Mouse (Mus musculus) lung, embryonic 14.5 days (tissue): Measurements from ENCODE around the gene Arsb. TPM values are rescaled to one million over a fixed set of nuclear protein-coding genes. Genes with fewer than 3 reads are reported as not detected.
A peak's percentile ranks its signal among the peaks of the same experiment; 100 is the strongest.

Source experiments
- ATAC-seq: fragments of 200-750 bp; cut with Nextera tagmentation; 2 replicates; pipeline ENCODE4 v1.8.0; 2017; ENCODE audit warnings: mild to moderate bottlenecking, moderate TSS enrichment, moderate library complexity; ENCODE audit not compliant: insufficient read depth
- DNase-seq: peaks from one replicate; pipeline ENCODE4 v3.0.0-alpha.2; 2015
- H3K27ac ChIP-seq: fragments of 300-500 bp; sonication (generic); 2 replicates; pipeline ENCODE4 v1.5.1; 2014; ENCODE audit warnings: low read depth, mild to moderate bottlenecking, moderate library complexity
- H3K27me3 ChIP-seq: fragments of 300-500 bp; sonication (generic); 2 replicates; pipeline ENCODE4 v1.6.1; 2014; ENCODE audit warnings: low read length, control low read depth; ENCODE audit not compliant: insufficient read depth
- H3K36me3 ChIP-seq: fragments of 300-500 bp; sonication (generic); 2 replicates; pipeline ENCODE4 v1.6.1; 2014; ENCODE audit warnings: control low read depth; ENCODE audit not compliant: insufficient read depth
- H3K4me1 ChIP-seq: fragments of 300-500 bp; sonication (generic); 2 replicates; pipeline ENCODE4 v1.6.1; 2014; ENCODE audit warnings: antibody characterized with exemption, control low read depth; ENCODE audit not compliant: insufficient read depth
- H3K4me2 ChIP-seq: fragments of 300-500 bp; sonication (generic); 2 replicates; pipeline ENCODE4 v1.6.1; 2014; ENCODE audit warnings: mild to moderate bottlenecking
- H3K4me3 ChIP-seq: fragments of 300-500 bp; sonication (generic); 2 replicates; pipeline ENCODE4 v1.5.1; 2014; ENCODE audit warnings: low read depth, low read length
- H3K9ac ChIP-seq: fragments of 300-500 bp; sonication (generic); 2 replicates; pipeline ENCODE4 v1.6.1; 2014
- H3K9me3 ChIP-seq: fragments of 300-500 bp; sonication (generic); 2 replicates; pipeline ENCODE4 v1.6.1; 2016; ENCODE audit warnings: low read depth, low read length, control low read depth
- CTCF ChIP-seq: IDR thresholded peaks from 2 replicates; pipeline ENCODE4 v1.5.1; 2016; ENCODE audit warnings: antibody characterized with exemption, low read depth
- whole genome bisulfite sequencing: fragments of 180-500 bp; shearing (Covaris S2); extraction: QIAGEN DNeasy Blood & Tissue Kit; methylation state at CpG from one replicate; pipeline ENCODE4 v1.1.7; 2014; 5-methylcytosine and 5-hydroxymethylcytosine counted together
- polyA plus RNA-seq: library from polyadenylated mRNA; unstranded; fragments of >200 nt; fragmentation: Nextera tagmentation; extraction: Ambion mirVana; gene quantifications from 2 replicates; pipeline ENCODE4 v1.2.1, GENCODE M21; 2014

Gene Arsb
- polyA plus RNA-seq, 1 experiment from 2014 or later, result 20.3 TPM

GRCm38 (mm10) chr13:93911037-93911436 lies 139.6 kb downstream of the Arsb start:
- no peaks in the 10 kb centered on the region for H3K27me3 ChIP-seq
- no peaks in the 10 kb centered on the region for H3K9me3 ChIP-seq
- no peak overlapping the region for H3K4me3 ChIP-seq
- peak; percentile 50 for DNase-seq
- H3K36me3 ChIP-seq, result no peaks in the 10 kb centered on the region
- TF ChIP-seq CTCF, result no peak
- no peak for ATAC-seq
- peak overlapping the region; percentile 62; the same call in 1 of the 2 replicates for H3K27ac ChIP-seq
- no peak overlapping the region for H3K4me2 ChIP-seq
- 43% methylated on average over 7 of the region's 7 CpGs for WGBS
- no peak overlapping the region for H3K9ac ChIP-seq
- peaks cover 5% of the 10 kb centered on the region; the same call in 1 of the 2 replicates for H3K4me1 ChIP-seq

GRCm38 (mm10) chr13:93912326-93912915 lies 141.0 kb downstream of the Arsb start:
- peaks cover 5% of the 10 kb centered on the region; the same call in 1 of the 2 replicates for H3K4me1 ChIP-seq
- TF ChIP-seq CTCF, result no peak
- H3K4me3 ChIP-seq, result no peak overlapping the region
- H3K27ac ChIP-seq, result no peak overlapping the region
- H3K36me3 ChIP-seq, result no peaks in the 10 kb centered on the region
- DNase-seq (no peak), ATAC-seq (no peak)
- WGBS, result 81% methylated on average over 5 of the region's 5 CpGs
- H3K9ac ChIP-seq, result no peak overlapping the region
- no peaks in the 10 kb centered on the region for H3K9me3 ChIP-seq
- H3K4me2 ChIP-seq, result no peak overlapping the region
- no peaks in the 10 kb centered on the region for H3K27me3 ChIP-seq

- Histone ChIP-seq H3K9ac (no peak overlapping the region), H3K9me3 (no peaks in the 10 kb centered on the region), H3K27ac (no peak overlapping the region), H3K4me1 (peaks cover 5% of the 10 kb centered on the region), H3K27me3 (no peaks in the 10 kb centered on the region), H3K4me3 (no peak overlapping the region), H3K36me3 (no peaks in the 10 kb centered on the region), H3K4me2 (no peak overlapping the region)
- WGBS, result 80% methylated on average over 3 of the region's 3 CpGs
- no peak for DNase-seq
- TF ChIP-seq CTCF, result no peak
- ATAC-seq, result no peak
Measured at GRCm38 (mm10) chr13:93914206-93914605, 142.8 kb downstream of the Arsb start.

GRCm38 (mm10) chr13:93915641-93916570 lies 144.5 kb downstream of the Arsb start:
- H3K4me3 ChIP-seq, result no peak overlapping the region
- no peak overlapping the region for H3K4me2 ChIP-seq
- H3K27ac ChIP-seq, result no peak overlapping the region
- ATAC-seq (no peak), DNase-seq (no peak)
- no peak overlapping the region for H3K9ac ChIP-seq
- no peaks in the 10 kb centered on the region for H3K36me3 ChIP-seq
- H3K4me1 ChIP-seq, result peaks cover 15% of the 10 kb centered on the region
- H3K9me3 ChIP-seq, result no peaks in the 10 kb centered on the region
- no peaks in the 10 kb centered on the region for H3K27me3 ChIP-seq
- no peak for TF ChIP-seq CTCF
- 46% methylated on average over 16 of the region's 16 CpGs for WGBS

- no peak for TF ChIP-seq CTCF
- no peaks in the 10 kb centered on the region for H3K27me3 ChIP-seq
- H3K27ac ChIP-seq, result peak overlapping the region; percentile 76
- H3K4me2 ChIP-seq, result no peak overlapping the region
- peak; percentile 88 for ATAC-seq
- no peak overlapping the region for H3K9ac ChIP-seq
- 30% methylated on average over 3 of the region's 3 CpGs for WGBS
- peaks cover 11% of the 10 kb centered on the region for H3K4me1 ChIP-seq
- H3K4me3 ChIP-seq, result no peak overlapping the region
- peak; percentile 87 for DNase-seq
- H3K36me3 ChIP-seq, result no peaks in the 10 kb centered on the region
- H3K9me3 ChIP-seq, result no peaks in the 10 kb centered on the region
Measured at GRCm38 (mm10) chr13:93919536-93919935, 148.1 kb downstream of the Arsb start.

- no peak for DNase-seq
- H3K4me1 ChIP-seq, result peaks cover 15% of the 10 kb centered on the region
Measured at GRCm38 (mm10) chr13:93920080-93920785, 148.8 kb downstream of the Arsb start.

More at GRCm38 (mm10) chr13:93920080-93920785, 148.8 kb downstream of the Arsb start:
- 58% methylated on average over 8 of the region's 8 CpGs for WGBS
- Histone ChIP-seq H3K27ac (peak overlapping the region; percentile 76), H3K4me3 (no peak overlapping the region), H3K27me3 (no peaks in the 10 kb centered on the region), H3K36me3 (no peaks in the 10 kb centered on the region), H3K9ac (no peak overlapping the region), H3K4me2 (no peak overlapping the region), H3K9me3 (no peaks in the 10 kb centered on the region)
- peak; percentile 40; the same call in 1 of the 2 replicates for ATAC-seq
- no peak for TF ChIP-seq CTCF
